Mouse (Mus musculus) cerebellum, adult 11 months (tissue): ENCODE data around the gene A3galt2.

Experiments
- DNase-seq: peaks from one replicate; pipeline ENCODE4 v3.0.0; 2022

The A3galt2 gene

GRCm38 (mm10) chr4:128728431-128728851, 26.7 kb upstream of the A3galt2 start:
- DNase-seq = no peak

- no peak for DNase-seq
These were observed 26.0 kb upstream of the A3galt2 start for GRCm38 (mm10) chr4:128729033-128729708.

- no peak for DNase-seq
These were observed 25.5 kb upstream of the A3galt2 start for GRCm38 (mm10) chr4:128729709-128730037.

GRCm38 (mm10) chr4:128730271-128730670, 24.9 kb upstream of the A3galt2 start:
- no peak for DNase-seq

GRCm38 (mm10) chr4:128732794-128733193, 22.4 kb upstream of the A3galt2 start:
- DNase-seq = no peak

- DNase-seq = no peak
These were observed 21.7 kb upstream of the A3galt2 start for GRCm38 (mm10) chr4:128733496-128733895.

GRCm38 (mm10) chr4:128734217-128734616, 20.9 kb upstream of the A3galt2 start:
- DNase-seq = no peak

- no peak for DNase-seq
These were observed 20.2 kb upstream of the A3galt2 start for GRCm38 (mm10) chr4:128734721-128735671.

GRCm38 (mm10) chr4:128737137-128737589, 18.0 kb upstream of the A3galt2 start:
- DNase-seq = no peak

GRCm38 (mm10) chr4:128737825-128738610, 17.1 kb upstream of the A3galt2 start:
- no peak for DNase-seq

GRCm38 (mm10) chr4:128740878-128741277, 14.3 kb upstream of the A3galt2 start:
- DNase-seq = no peak

GRCm38 (mm10) chr4:128741906-128742305, 13.3 kb upstream of the A3galt2 start:
- no peak for DNase-seq

GRCm38 (mm10) chr4:128742379-128742970, 12.7 kb upstream of the A3galt2 start:
- DNase-seq = no peak

GRCm38 (mm10) chr4:128743031-128743626, 12.0 kb upstream of the A3galt2 start:
- no peak for DNase-seq

GRCm38 (mm10) chr4:128745160-128745559, 10.0 kb upstream of the A3galt2 start:
- DNase-seq = no peak

- DNase-seq = peak; percentile 49
These were observed 7.4 kb upstream of the A3galt2 start for GRCm38 (mm10) chr4:128747614-128748270.

GRCm38 (mm10) chr4:128748309-128748708, 6.9 kb upstream of the A3galt2 start:
- DNase-seq = no peak

- DNase-seq = no peak
These were observed 4.2 kb upstream of the A3galt2 start for GRCm38 (mm10) chr4:128751006-128751405.

GRCm38 (mm10) chr4:128752031-128752757, 3.0 kb upstream of the A3galt2 start:
- DNase-seq = no peak

GRCm38 (mm10) chr4:128753571-128753970, 1.6 kb upstream of the A3galt2 start:
- no peak for DNase-seq

GRCm38 (mm10) chr4:128755900-128756299, 736 bp downstream of the A3galt2 start:
- no peak for DNase-seq
